Mouse (Mus musculus) thymus, adult 18-20 months (tissue): ENCODE data around the gene Wdr20rt.
"Not testable (repeated sequence)": the region's sequence is repeated elsewhere in the genome, so short reads cannot be mapped to it uniquely, and the experiment has no call there.

Source experiments
- DNase-seq, 2 experiments: peaks; one replicate each; pipeline ENCODE4 v3.0.0; 2022; ENCODE audit warnings: mixed read lengths in 2 of 2

Wdr20rt gene

GRCm38 (mm10) chr12:65225467-65225945, at the start of gene Wdr20rt:
Gene Wdr20rt (plus strand): TSS chr12:65225517.
- DNase-seq = no peak

GRCm38 (mm10) chr12:65187365-65187764, 38.0 kb upstream of the Wdr20rt start:
- DNase-seq = no peak

GRCm38 (mm10) chr12:65189213-65189612, 36.1 kb upstream of the Wdr20rt start:
- DNase-seq = no peak

GRCm38 (mm10) chr12:65194003-65194530, 31.2 kb upstream of the Wdr20rt start:
- DNase-seq = no peak

GRCm38 (mm10) chr12:65201812-65202211, 23.5 kb upstream of the Wdr20rt start:
- DNase-seq = no peak

GRCm38 (mm10) chr12:65206431-65206830, 18.9 kb upstream of the Wdr20rt start:
- no peak for DNase-seq

- DNase-seq = no peak
Measured at GRCm38 (mm10) chr12:65216404-65216840, 8.9 kb upstream of the Wdr20rt start.

- DNase-seq = no peak
Measured at GRCm38 (mm10) chr12:65228628-65229027, 3.3 kb downstream of the Wdr20rt start.

- DNase-seq = no peak
Measured at GRCm38 (mm10) chr12:65229041-65229440, 3.7 kb downstream of the Wdr20rt start.

- DNase-seq = not testable (repeated sequence)
Measured at GRCm38 (mm10) chr12:65232801-65233200, 7.5 kb downstream of the Wdr20rt start.

- DNase-seq = no peak
Measured at GRCm38 (mm10) chr12:65250116-65250738, 24.9 kb downstream of the Wdr20rt start.

- DNase-seq = no peak
Measured at GRCm38 (mm10) chr12:65256887-65257286, 31.6 kb downstream of the Wdr20rt start.

- peak in 1 of 2 experiments; percentile 15 for DNase-seq
Measured at GRCm38 (mm10) chr12:65258212-65259138, 33.2 kb downstream of the Wdr20rt start.

- DNase-seq = no peak
Measured at GRCm38 (mm10) chr12:65259139-65260111, 34.1 kb downstream of the Wdr20rt start.

GRCm38 (mm10) chr12:65268311-65268984, 43.1 kb downstream of the Wdr20rt start:
- no peak for DNase-seq

- DNase-seq = no peak
Measured at GRCm38 (mm10) chr12:65269406-65269805, 44.1 kb downstream of the Wdr20rt start.

GRCm38 (mm10) chr12:65273807-65274206, 48.5 kb downstream of the Wdr20rt start:
- no peak for DNase-seq
